Mouse (Mus musculus): Measurements from ENCODE around the gene Gm36028.

GRCm38 (mm10) chr16:37861029-37861428 is at the start of gene Gm36028:
- no peak for TF ChIP-seq POLR2A (IDR thresholded peaks at IDR 0.05; ENCODE audit: borderline replicate concordance, extremely low read depth, insufficient read depth, insufficient read length, poor library complexity, severe bottlenecking)
- no peak for TF ChIP-seq CTCF (IDR thresholded peaks at IDR 0.05; ENCODE audit: borderline replicate concordance, extremely low read depth, insufficient read depth, insufficient read length)
